Mouse (Mus musculus) kidney, adult 10 weeks (tissue): ENCODE results near the gene Dot1l. TPM values are rescaled to one million over a fixed set of nuclear protein-coding genes. Genes with fewer than 3 reads are reported as not detected.

Source experiments
- polyA plus RNA-seq: library from polyadenylated mRNA; stranded (reverse); fragments of 350-450 nt; fragmentation: Illumina TruSeq; extraction: RNeasy Lipid Tissue Mini Kit (QIAGEN cat#74804); gene quantifications from one replicate; pipeline ENCODE4 v1.2.3, GENCODE M21; 2014; ENCODE audit warnings: low read depth, low replicate concordance

Dot1l gene
- polyA plus RNA-seq = 1.2 TPM

GRCm38 (mm10) chr10:80754594-80755290 is at the start of gene Dot1l:
Gene Dot1l (plus strand): TSS chr10:80755206.

GRCm38 (mm10) chr10:80742180-80742978 is 12.6 kb upstream of the Dot1l start, which contains the start of gene Ap3d1:
Gene Ap3d1 (minus strand): TSS chr10:80742264.

DNA sequence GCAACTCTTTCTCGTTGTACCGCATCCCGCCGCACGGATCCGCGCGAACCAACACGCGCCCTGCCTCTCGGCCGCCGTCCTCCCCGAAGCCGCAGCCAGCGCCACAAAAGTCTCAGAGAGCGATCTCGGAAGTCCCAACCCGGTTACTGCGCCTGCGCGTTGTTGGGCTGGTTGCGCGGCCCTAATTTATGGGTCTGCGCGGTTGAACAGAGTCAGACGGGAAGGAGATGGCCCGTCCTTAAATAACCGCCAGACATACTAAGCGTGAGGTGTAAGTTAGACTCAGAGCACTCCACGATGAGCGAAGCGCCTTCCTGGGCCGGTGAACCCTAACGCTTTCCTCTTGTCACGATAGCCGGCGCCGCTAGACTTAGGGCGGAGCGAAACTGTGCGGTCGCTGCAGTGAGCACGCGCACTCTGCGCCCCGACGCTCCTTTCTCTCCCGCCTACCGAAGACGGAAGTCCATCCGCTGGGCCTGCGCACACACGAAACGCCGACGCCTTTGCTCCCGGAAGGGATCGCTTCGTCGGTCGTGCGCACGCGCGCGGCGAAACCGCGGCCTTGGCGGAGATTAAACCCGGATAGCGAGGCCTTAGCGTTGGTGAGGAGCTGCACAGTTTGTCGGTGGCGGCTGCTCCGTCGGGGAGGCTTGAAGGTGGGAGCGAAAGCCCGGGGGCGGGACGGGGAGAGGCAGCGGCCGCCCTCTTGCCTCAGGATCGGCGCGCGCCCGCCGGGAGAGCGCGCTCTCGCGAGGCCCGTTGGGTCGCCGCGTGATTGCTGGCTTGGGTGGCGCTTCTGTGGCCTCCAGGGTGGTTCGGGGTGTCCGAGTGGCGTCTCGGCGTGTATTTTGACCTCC is 43.4 kb downstream of the Dot1l start, which contains the start of the genes Sf3a2 and Plekhj1:
Gene Sf3a2, plus strand, starts transcription at position 49 of the 857 bp plus-strand sequence.
Gene Plekhj1, minus strand, starts transcription at position 477 of the 857 bp plus-strand sequence.

GRCm38 (mm10) chr10:80804916-80805315 is 49.9 kb downstream of the Dot1l start, which contains the start of gene Amh:
Gene Amh (plus strand): TSS chr10:80805243.

GRCm38 (mm10) chr10:80813366-80813765 is 58.4 kb downstream of the Dot1l start, which contains the start of gene Jsrp1:
Gene Jsrp1 (minus strand): TSS chr10:80813498.

DNA sequence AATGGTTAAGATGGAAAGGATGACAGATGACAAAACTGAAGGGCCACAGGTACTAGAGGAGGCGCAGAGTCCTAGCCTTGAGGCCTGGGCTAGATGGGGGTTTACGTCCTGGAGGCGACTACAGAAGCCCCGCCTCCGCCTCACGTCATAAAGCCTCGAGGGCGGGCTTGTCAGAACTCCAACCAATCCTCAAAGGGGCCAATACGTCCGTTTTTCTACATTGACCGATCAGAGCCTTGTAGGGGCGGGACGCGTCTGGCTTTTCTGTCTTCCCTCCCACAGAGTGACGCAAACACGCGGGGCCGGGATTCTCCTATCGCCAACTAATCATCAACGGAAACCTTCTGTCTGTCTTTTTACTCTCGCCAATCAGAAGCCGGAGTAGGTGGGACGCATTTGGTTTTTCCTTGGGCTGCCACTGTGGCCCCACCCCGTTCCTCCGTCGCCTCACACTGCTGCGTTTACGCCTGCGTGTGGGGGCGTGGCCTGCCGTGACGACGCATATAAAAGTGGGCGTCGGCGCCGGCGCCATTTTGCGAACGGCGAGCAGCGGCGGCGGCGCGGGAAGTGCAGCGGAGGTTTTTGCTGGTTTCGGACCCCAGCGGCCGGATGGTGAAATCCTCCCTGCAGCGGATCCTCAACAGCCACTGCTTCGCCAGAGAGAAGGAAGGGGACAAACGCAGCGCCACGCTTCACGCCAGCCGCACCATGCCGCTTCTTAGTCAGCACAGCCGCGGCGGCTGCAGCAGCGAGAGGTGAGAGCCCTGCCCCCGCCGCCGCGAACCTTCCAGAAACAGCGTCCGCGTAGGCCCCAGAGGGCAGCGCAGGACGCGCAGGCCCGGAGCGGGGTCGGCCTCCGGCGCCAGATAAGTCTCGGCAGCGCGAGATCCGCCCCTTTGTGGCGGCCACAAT is 71.4 kb downstream of the Dot1l start, which contains the start of gene Oaz1:
Gene Oaz1, plus strand, starts transcription at position 506 of the 912 bp plus-strand sequence.

GRCm38 (mm10) chr10:80843931-80844547 is 89.0 kb downstream of the Dot1l start, which contains the start of gene Lingo3:
Gene Lingo3 (minus strand): TSS chr10:80844039.

Other genes with a start within 250 kb of the Dot1l start
- not detected for gene Atp8b3, start 216.1 kb upstream of the Dot1l start, polyA plus RNA-seq
- 0.16 TPM for gene Rexo1, start 193.6 kb upstream of the Dot1l start, polyA plus RNA-seq
- 1.5 TPM for gene Klf16, start 177.9 kb upstream of the Dot1l start, polyA plus RNA-seq
- 0.53 TPM for gene Abhd17a, start 164.9 kb upstream of the Dot1l start, polyA plus RNA-seq
- 0.44 TPM for gene Scamp4, start 152.3 kb upstream of the Dot1l start, polyA plus RNA-seq
- gene Adat3, start 152.3 kb upstream of the Dot1l start, polyA plus RNA-seq = not detected
- gene Gm49322, start 149.2 kb upstream of the Dot1l start, polyA plus RNA-seq = not detected
- 0.53 TPM for gene Csnk1g2, start 132.4 kb upstream of the Dot1l start, polyA plus RNA-seq
- gene Btbd2, start 98.1 kb upstream of the Dot1l start, polyA plus RNA-seq = 0.36 TPM
- 1.8 TPM for gene Mknk2, start 77.1 kb upstream of the Dot1l start, polyA plus RNA-seq
- gene Mob3a, start 53.2 kb upstream of the Dot1l start, polyA plus RNA-seq = 1.1 TPM
- 0.89 TPM for gene Izumo4, start 53.0 kb upstream of the Dot1l start, polyA plus RNA-seq
- 7.2 TPM for gene Ap3d1, start 12.9 kb upstream of the Dot1l start, polyA plus RNA-seq
- 2.2 TPM for gene Sf3a2, start 43.0 kb downstream of the Dot1l start, polyA plus RNA-seq
- gene Plekhj1, start 43.4 kb downstream of the Dot1l start, polyA plus RNA-seq = 1.5 TPM
- gene Amh, start 50.0 kb downstream of the Dot1l start, polyA plus RNA-seq = not detected
- gene Jsrp1, start 58.3 kb downstream of the Dot1l start, polyA plus RNA-seq = not detected
- 171 TPM for gene Oaz1, start 71.5 kb downstream of the Dot1l start, polyA plus RNA-seq
- gene Lingo3, start 88.8 kb downstream of the Dot1l start, polyA plus RNA-seq = not detected
- 3.3 TPM for gene Lsm7, start 100.0 kb downstream of the Dot1l start, polyA plus RNA-seq
- gene Sppl2b, start 100.1 kb downstream of the Dot1l start, polyA plus RNA-seq = not detected
- gene Tmprss9, start 116.6 kb downstream of the Dot1l start, polyA plus RNA-seq = not detected
- gene Timm13, start 145.8 kb downstream of the Dot1l start, polyA plus RNA-seq = not detected
- gene Lmnb2, start 163.0 kb downstream of the Dot1l start, polyA plus RNA-seq = 0.24 TPM
- 2.3 TPM for gene Gadd45b, start 174.9 kb downstream of the Dot1l start, polyA plus RNA-seq